Mouse (Mus musculus): ENCODE measurements around the gene Snf8.

DNA sequence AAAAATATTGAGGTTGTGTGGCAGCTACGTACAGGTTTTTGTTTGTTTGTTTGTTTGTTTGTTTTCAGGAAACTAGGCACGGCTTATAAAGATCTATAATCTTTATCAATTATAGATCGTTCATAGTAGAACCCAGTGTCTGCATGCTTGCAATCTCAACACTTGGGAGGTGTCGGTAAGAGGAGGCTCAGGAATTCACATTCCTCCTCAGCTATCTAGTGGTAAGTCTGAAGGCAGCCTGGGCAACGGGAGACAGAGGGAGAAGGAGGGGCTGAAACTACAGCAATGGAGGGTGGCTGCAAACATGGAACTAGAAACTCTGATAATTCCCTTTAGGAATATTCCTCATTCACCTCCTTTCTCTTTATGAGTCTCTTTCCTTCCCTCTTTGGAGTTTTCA, 19.3 kb upstream of the Snf8 start:
- TF ChIP-seq POLR2A (IDR thresholded peaks at IDR 0.05; ENCODE audit: borderline replicate concordance, low read depth, low read length) (no peak), CTCF (IDR thresholded peaks at IDR 0.05; ENCODE audit: low read depth, low read length) (no peak)
